Mouse (Mus musculus): ENCODE measurements at regions not wholly inside any gene's neighbourhood (a gene's known extent, or its start where the extent isn't known, plus 50 kb on each side); places are given as distances from the start of the nearest gene placed in this dataset.

- TF ChIP-seq CTCF (IDR thresholded peaks at IDR 0.05; ENCODE audit: control insufficient read depth, insufficient read depth, insufficient read length) (no peak), MAX (IDR thresholded peaks at IDR 0.05) (no peak), MYOG (IDR thresholded peaks at IDR 0.05; ENCODE audit: control insufficient read depth, extremely low read depth, insufficient read length) (no peak)
These were observed 112.4 kb upstream of the Id2 start for GRCm38 (mm10) chr12:25209333-25209728.
